Mouse (Mus musculus) limb, embryonic 10.5 days (tissue): ENCODE results near the gene Chit1. TPM values are rescaled to one million over a fixed set of nuclear protein-coding genes. Genes with fewer than 3 reads are reported as not detected.

Experiments
- DNase-seq: peaks from one replicate; pipeline ENCODE4 v3.0.0-alpha.2; 2017; ENCODE audit warnings: low spot score
- H3K27ac ChIP-seq: fragments of 300-500 bp; sonication (generic); 2 replicates; pipeline ENCODE4 v1.5.1; 2016; ENCODE audit warnings: mild to moderate bottlenecking
- H3K27me3 ChIP-seq: fragments of 300-500 bp; sonication (generic); 2 replicates; pipeline ENCODE4 v1.6.1; 2016; ENCODE audit warnings: low read depth, mild to moderate bottlenecking; ENCODE audit not compliant: poor library complexity, severe bottlenecking
- H3K36me3 ChIP-seq: fragments of 300-500 bp; sonication (generic); 2 replicates; pipeline ENCODE4 v1.6.1; 2016; ENCODE audit warnings: mild to moderate bottlenecking, moderate library complexity
- H3K4me1 ChIP-seq: fragments of 300-500 bp; sonication (generic); 2 replicates; pipeline ENCODE4 v1.6.1; 2016
- H3K4me3 ChIP-seq: fragments of 300-500 bp; sonication (generic); 2 replicates; pipeline ENCODE4 v1.5.1; 2016; ENCODE audit warnings: mild to moderate bottlenecking, moderate library complexity
- H3K9me3 ChIP-seq: fragments of 300-500 bp; sonication (generic); replicated peaks from 2 replicates; pipeline ENCODE4 v1.6.1; 2016; ENCODE audit warnings: mild to moderate bottlenecking
- WGBS: fragments of 180-500 bp; shearing (Covaris S2); methylation state at CpG from one replicate; pipeline ENCODE4 v1.1.7; 2016; 5-methylcytosine and 5-hydroxymethylcytosine counted together
- polyA plus RNA-seq: library from polyadenylated mRNA; unstranded; fragments of >200 nt; fragmentation: Nextera tagmentation; extraction: Ambion mirVana; gene quantifications from 2 replicates; pipeline ENCODE4 v1.2.1, GENCODE M21; 2016

Gene Chit1
- polyA plus RNA-seq, 1 experiment from 2014 or later, result not detected

- WGBS, result 93% methylated on average over 3 of the region's 3 CpGs
- no peak overlapping the region for H3K27ac ChIP-seq
- DNase-seq, result no peak
- H3K27me3 ChIP-seq, result no peaks in the 10 kb centered on the region
- H3K4me3 ChIP-seq, result no peak overlapping the region
- H3K36me3 ChIP-seq, result no peaks in the 10 kb centered on the region
- no peaks in the 10 kb centered on the region for H3K9me3 ChIP-seq
- no peaks in the 10 kb centered on the region for H3K4me1 ChIP-seq
Measured at GRCm38 (mm10) chr1:134166547-134166946, 55.5 kb downstream of the Chit1 start.

DNA sequence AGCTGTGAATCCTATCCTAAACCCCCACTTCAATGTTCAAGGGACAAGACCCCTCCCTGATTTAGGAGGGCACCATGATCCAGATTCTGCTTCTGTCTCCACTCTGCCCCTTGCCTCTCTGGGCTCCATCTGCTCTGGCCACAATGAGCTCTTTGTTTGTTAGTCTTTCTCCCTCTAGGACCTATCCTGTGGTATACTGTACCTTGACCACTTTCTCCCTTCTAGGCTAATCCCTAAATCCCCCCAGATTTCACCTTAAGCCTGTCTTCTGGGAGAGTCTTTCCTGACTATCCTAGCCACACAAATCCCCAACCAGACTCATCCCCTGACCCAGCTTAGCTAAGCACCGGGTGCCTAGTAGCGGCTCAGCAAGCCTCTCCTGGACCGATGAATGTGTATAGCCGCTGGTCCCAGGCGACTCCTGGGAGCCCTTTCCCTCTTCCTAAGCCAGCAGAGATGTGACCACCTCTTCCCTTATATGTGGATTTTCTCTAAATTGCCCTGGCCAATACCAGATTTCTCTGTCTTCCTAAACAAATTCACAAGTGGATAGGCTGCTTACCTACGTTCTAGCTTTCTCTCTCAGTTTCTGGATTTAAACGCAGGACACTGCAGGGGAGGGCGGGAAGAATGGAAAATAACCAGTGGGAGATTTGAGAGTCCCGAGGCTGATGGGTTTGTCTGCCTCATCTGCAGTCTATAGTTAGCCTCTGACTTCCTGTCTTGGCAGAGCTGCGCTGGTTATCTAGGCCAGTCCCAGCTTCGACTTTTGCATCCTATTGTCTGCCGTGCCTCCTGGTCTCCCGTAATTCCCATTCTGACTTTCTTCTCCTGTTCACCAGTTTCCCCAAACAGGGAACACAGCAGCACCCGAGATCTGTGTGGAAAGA is 56.6 kb downstream of the Chit1 start:
- no peak overlapping the region for H3K27ac ChIP-seq

DNA sequence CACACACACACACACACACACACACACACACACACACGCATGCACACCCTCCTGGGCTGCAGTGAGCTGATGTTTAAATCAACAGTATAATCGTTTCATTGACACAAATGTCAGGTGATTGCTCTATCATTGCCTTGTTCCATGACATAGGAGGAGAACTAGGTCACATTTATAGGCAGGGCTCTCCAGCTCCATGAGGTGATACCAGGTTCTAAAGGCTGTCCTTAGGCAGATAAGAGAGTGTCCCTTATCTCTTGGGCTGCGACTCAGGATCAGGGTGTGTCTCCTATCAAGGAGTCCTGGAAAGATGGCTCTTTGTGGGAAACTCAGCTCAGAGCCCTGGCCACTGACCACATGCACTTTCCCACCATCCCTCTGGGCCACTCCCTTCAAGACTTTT is 57.5 kb downstream of the Chit1 start:
- Histone ChIP-seq H3K9me3 (no peaks in the 10 kb centered on the region), H3K27ac (no peak overlapping the region), H3K36me3 (no peaks in the 10 kb centered on the region), H3K4me3 (no peak overlapping the region), H3K4me1 (no peaks in the 10 kb centered on the region), H3K27me3 (no peaks in the 10 kb centered on the region)
- no peak for DNase-seq
- WGBS, result 88% methylated on average over 3 of the region's 3 CpGs

More for the DNA sequence above, 56.6 kb downstream of the Chit1 start:
- Histone ChIP-seq H3K9me3 (no peaks in the 10 kb centered on the region), H3K4me1 (no peaks in the 10 kb centered on the region), H3K36me3 (no peaks in the 10 kb centered on the region), H3K27me3 (no peaks in the 10 kb centered on the region), H3K4me3 (no peak overlapping the region)
- DNase-seq, result no peak
- 75% methylated on average over 14 of the region's 14 CpGs for WGBS

GRCm38 (mm10) chr1:134168985-134169697 is 58.1 kb downstream of the Chit1 start:
- no peak overlapping the region for H3K27ac ChIP-seq
- no peaks in the 10 kb centered on the region for H3K27me3 ChIP-seq
- 92% methylated on average over 8 of the region's 8 CpGs for WGBS
- DNase-seq, result no peak
- no peak overlapping the region for H3K4me3 ChIP-seq
- H3K36me3 ChIP-seq, result no peaks in the 10 kb centered on the region
- H3K4me1 ChIP-seq, result no peaks in the 10 kb centered on the region
- H3K9me3 ChIP-seq, result no peaks in the 10 kb centered on the region

DNA sequence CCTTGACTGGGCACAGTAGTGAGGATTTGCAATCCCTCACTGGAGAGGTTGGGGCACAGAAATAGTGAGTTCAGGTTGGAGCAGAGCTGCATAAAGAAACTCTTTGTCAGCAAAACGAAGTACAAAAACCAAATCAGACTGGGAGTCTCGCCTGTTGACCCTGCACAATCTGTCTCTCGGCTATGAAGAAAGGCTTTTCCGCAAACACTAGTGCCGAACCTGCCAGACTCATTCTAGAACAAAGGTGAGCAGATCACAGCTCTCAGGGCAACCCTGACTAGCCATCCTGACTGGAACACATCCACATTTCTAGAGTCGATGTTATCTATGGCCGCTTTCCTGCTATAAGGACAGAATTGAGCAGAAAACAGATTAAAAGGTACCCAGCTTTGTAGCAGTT is 62.0 kb downstream of the Chit1 start:
- no peaks in the 10 kb centered on the region for H3K36me3 ChIP-seq
- DNase-seq, result no peak
- no peak overlapping the region for H3K4me3 ChIP-seq
- no peak overlapping the region for H3K27ac ChIP-seq
- no peaks in the 10 kb centered on the region for H3K9me3 ChIP-seq
- no peaks in the 10 kb centered on the region for H3K27me3 ChIP-seq
- WGBS, result 80% methylated on average over 7 of the region's 7 CpGs
- 0 out of 2 replicates have a peak, but pooled peaks cover 3% of the 10 kb centered on the region for H3K4me1 ChIP-seq

GRCm38 (mm10) chr1:134177976-134178375 is 66.9 kb downstream of the Chit1 start:
- no peak for DNase-seq
- 91% methylated on average over 5 of the region's 5 CpGs for WGBS
- Histone ChIP-seq H3K9me3 (no peaks in the 10 kb centered on the region), H3K27ac (no peak overlapping the region), H3K4me3 (no peak overlapping the region), H3K4me1 (peaks cover 17% of the 10 kb centered on the region), H3K36me3 (no peaks in the 10 kb centered on the region), H3K27me3 (no peaks in the 10 kb centered on the region)

DNA sequence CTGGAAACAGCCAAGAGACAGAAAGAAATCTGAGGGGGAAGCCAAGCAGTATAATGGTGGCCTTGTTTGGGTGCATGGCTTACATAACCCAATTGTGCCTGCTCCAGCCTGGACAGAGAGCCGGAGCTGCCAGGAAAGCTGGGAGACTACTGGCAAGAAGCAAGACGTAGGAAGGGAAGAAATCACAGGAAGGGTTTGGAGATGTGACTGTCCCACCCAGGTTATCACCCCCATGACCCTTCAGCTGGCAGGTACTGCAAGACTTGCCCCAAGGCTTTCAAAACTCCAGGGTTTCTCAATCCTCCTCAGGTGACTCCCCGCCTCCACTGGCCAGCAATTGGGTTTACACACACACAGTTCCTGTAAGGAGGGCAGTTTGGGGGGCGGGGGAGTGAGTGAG is 71.0 kb downstream of the Chit1 start, which contains the start of gene Chil1:
TSS of gene Chil1 (plus strand) at position 152 of the 400 bp plus-strand sequence.
- Histone ChIP-seq H3K4me3 (no peak within 1 kb of the TSS), H3K9me3 (no peaks in the 10 kb centered on the region), H3K36me3 (no peaks in the 10 kb centered on the region), H3K4me1 (peaks cover 14% of the 10 kb centered on the region), H3K27me3 (0 out of 2 replicates have a peak, but pooled peaks cover 6% of the 10 kb centered on the region), H3K27ac (peak within 1 kb of the TSS; percentile 53; the same call in 1 of the 2 replicates)
- WGBS, result 54% methylated on average over 4 of the region's 4 CpGs
- no peak for DNase-seq

DNA sequence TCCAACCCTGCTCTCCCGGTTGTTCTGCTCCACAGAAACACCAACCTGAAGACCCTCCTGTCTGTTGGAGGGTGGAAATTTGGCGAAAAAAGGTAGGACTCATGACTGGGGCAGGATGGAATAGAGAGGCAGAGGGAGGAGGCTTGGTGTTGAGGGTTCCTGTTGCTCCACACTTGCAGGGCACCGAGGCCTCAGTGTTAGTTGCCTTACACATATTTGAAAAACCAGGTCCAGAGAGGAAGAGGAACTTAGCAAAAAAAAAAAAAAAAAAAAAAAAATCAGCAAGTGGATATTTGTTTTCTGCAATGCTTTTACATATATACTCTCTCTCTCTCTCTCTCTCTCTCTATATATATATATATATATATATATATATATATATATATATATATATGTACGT is 73.0 kb downstream of the Chit1 start:
- Histone ChIP-seq H3K9me3 (no peaks in the 10 kb centered on the region), H3K27me3 (peaks cover 20% of the 10 kb centered on the region), H3K36me3 (no peaks in the 10 kb centered on the region), H3K27ac (no peak overlapping the region), H3K4me1 (peaks cover 15% of the 10 kb centered on the region), H3K4me3 (no peak overlapping the region)
- no peak for DNase-seq
- WGBS, result 91% methylated on average over 4 of the region's 4 CpGs

DNA sequence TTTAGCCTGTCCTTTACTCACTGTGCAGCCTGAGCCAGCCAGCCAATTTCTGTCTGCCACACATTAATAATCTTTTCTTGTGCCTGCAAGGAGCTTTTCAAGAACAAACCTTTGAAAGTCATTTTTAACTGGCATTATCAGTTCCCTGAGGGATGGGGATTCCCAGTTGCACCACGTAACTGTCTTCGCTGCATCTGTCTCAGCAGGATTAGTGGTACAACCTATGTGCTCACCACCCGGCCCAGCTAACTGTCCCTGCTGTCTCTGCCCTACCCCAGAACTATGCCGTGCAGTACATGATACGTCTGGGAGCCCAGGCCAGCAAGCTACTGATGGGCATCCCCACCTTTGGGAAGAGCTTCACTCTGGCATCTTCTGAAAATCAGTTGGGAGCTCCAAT is 77.2 kb downstream of the Chit1 start:
- no peaks in the 10 kb centered on the region for H3K9me3 ChIP-seq
- H3K27ac ChIP-seq, result no peak overlapping the region
- peaks cover 31% of the 10 kb centered on the region for H3K27me3 ChIP-seq
- 88% methylated on average over 5 of the region's 5 CpGs for WGBS
- no peaks in the 10 kb centered on the region for H3K36me3 ChIP-seq
- DNase-seq, result no peak
- peaks cover 13% of the 10 kb centered on the region for H3K4me1 ChIP-seq
- H3K4me3 ChIP-seq, result no peak overlapping the region

- H3K36me3 ChIP-seq, result no peaks in the 10 kb centered on the region
- no peaks in the 10 kb centered on the region for H3K9me3 ChIP-seq
- DNase-seq, result no peak
- 24% methylated on average over 12 of the region's 12 CpGs for WGBS
- H3K27me3 ChIP-seq, result peaks cover 25% of the 10 kb centered on the region
- H3K4me1 ChIP-seq, result peaks cover 23% of the 10 kb centered on the region
- H3K4me3 ChIP-seq, result no peak overlapping the region
- H3K27ac ChIP-seq, result no peak overlapping the region
Measured at GRCm38 (mm10) chr1:134188989-134189729, 78.1 kb downstream of the Chit1 start.

DNA sequence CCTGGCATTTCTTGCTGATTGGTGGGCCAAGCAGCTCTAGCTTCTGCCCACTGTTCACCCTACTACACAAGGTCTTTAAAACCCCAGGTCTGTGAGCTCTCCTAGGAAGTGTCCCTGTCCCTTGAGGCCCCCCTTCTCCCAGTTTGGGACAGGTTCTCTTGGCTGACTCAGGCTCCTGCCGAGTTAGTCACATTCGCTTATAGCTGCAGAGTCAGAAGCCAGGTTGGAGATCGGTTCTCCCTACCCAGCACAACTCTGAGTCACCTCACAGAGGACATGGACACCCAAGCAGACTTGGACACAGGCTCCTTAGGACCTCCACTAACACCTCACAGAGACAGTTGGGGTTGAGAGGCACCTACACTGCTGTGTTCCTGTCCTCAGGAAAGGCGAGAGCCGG is 80.2 kb downstream of the Chit1 start:
- WGBS, result 84% methylated on average over 5 of the region's 5 CpGs
- Histone ChIP-seq H3K4me1 (peaks cover 43% of the 10 kb centered on the region), H3K4me3 (no peak overlapping the region), H3K27me3 (peaks cover 25% of the 10 kb centered on the region), H3K9me3 (no peaks in the 10 kb centered on the region), H3K27ac (no peak overlapping the region), H3K36me3 (no peaks in the 10 kb centered on the region)
- DNase-seq, result no peak

- H3K9me3 ChIP-seq, result no peaks in the 10 kb centered on the region
- no peaks in the 10 kb centered on the region for H3K36me3 ChIP-seq
- H3K27me3 ChIP-seq, result peaks cover 25% of the 10 kb centered on the region
- no peak overlapping the region for H3K4me3 ChIP-seq
- no peak overlapping the region for H3K27ac ChIP-seq
- WGBS, result 55% methylated on average over 4 of the region's 4 CpGs
- no peak for DNase-seq
- H3K4me1 ChIP-seq, result peaks cover 48% of the 10 kb centered on the region
Measured at GRCm38 (mm10) chr1:134192024-134192423, 81.0 kb downstream of the Chit1 start.
